Mouse (Mus musculus): ENCODE measurements around the gene Slc36a3. TPM values are rescaled to one million over a fixed set of nuclear protein-coding genes. Genes with fewer than 3 reads are reported as not detected.

The Slc36a3 gene
- polyA plus RNA-seq, 1 experiment from 2014 or later: not detected

GRCm38 (mm10) chr11:55084629-55085028 lies 66.9 kb downstream of the Slc36a3 start:
- Histone ChIP-seq H3K27me3 (ENCODE audit: insufficient read depth, low read length) (no peaks in the 10 kb centered on the region), H3K9me3 (ENCODE audit: low read length) (no peaks in the 10 kb centered on the region; the same call in 1 of the 2 replicates), H3K36me3 (replicated peaks; ENCODE audit: insufficient read depth, low read length) (no peaks in the 10 kb centered on the region), H3K4me3 (ENCODE audit: low read depth, low read length) (no peak overlapping the region), H3K4me2 (ENCODE audit: low read depth, low read length) (no peak overlapping the region), H3K27ac (ENCODE audit: low read depth) (no peak overlapping the region), H3K9ac (replicated peaks) (no peak overlapping the region), H3K4me1 (ENCODE audit: insufficient read depth) (no peaks in the 10 kb centered on the region)
- TF ChIP-seq EP300 (IDR thresholded peaks at IDR 0.05; ENCODE audit: low read depth): no peak
- TF ChIP-seq CTCF (IDR thresholded peaks at IDR 0.05; ENCODE audit: low read depth): no peak
- 83% methylated on average over 4 of the region's 4 CpGs for WGBS (ENCODE audit: insufficient replicate concordance)
- DNase-seq: no peak
- no peak for ATAC-seq

GRCm38 (mm10) chr11:55081206-55081605 lies 70.3 kb downstream of the Slc36a3 start:
- 84% methylated on average over 9 of the region's 9 CpGs for WGBS (ENCODE audit: insufficient replicate concordance)
- no peak overlapping the region for H3K27ac ChIP-seq (ENCODE audit: low read depth)
- no peak for TF ChIP-seq CTCF (IDR thresholded peaks at IDR 0.05; ENCODE audit: low read depth)
- TF ChIP-seq EP300 (IDR thresholded peaks at IDR 0.05; ENCODE audit: low read depth): no peak
- no peak for DNase-seq
- H3K9ac ChIP-seq (replicated peaks): no peak overlapping the region
- H3K4me2 ChIP-seq (ENCODE audit: low read depth, low read length): no peak overlapping the region
- peaks cover 19% of the 10 kb centered on the region for H3K4me1 ChIP-seq (ENCODE audit: insufficient read depth)
- no peaks in the 10 kb centered on the region for H3K27me3 ChIP-seq (ENCODE audit: insufficient read depth, low read length)
- no peaks in the 10 kb centered on the region for H3K36me3 ChIP-seq (replicated peaks; ENCODE audit: insufficient read depth, low read length)
- H3K4me3 ChIP-seq (ENCODE audit: low read depth, low read length): no peak overlapping the region
- ATAC-seq: no peak
- H3K9me3 ChIP-seq (ENCODE audit: low read length): no peaks in the 10 kb centered on the region; the same call in 1 of the 2 replicates

GRCm38 (mm10) chr11:55079180-55079579 lies 72.3 kb downstream of the Slc36a3 start:
- 90% methylated on average over 4 of the region's 4 CpGs for WGBS (ENCODE audit: insufficient replicate concordance)
- TF ChIP-seq EP300 (IDR thresholded peaks at IDR 0.05; ENCODE audit: low read depth) (no peak), CTCF (IDR thresholded peaks at IDR 0.05; ENCODE audit: low read depth) (no peak)

GRCm38 (mm10) chr11:55078502-55078901 lies 73.0 kb downstream of the Slc36a3 start:
- H3K4me1 ChIP-seq (ENCODE audit: insufficient read depth): peaks cover 22% of the 10 kb centered on the region
- ATAC-seq: no peak
- H3K4me3 ChIP-seq (ENCODE audit: low read depth, low read length): no peak overlapping the region
- H3K27ac ChIP-seq (ENCODE audit: low read depth): peak overlapping the region; percentile 30; the same call in 1 of the 2 replicates
- peak overlapping the region; percentile 80; the same call in 1 of the 2 replicates for H3K4me2 ChIP-seq (ENCODE audit: low read depth, low read length)
- TF ChIP-seq CTCF (IDR thresholded peaks at IDR 0.05; ENCODE audit: low read depth) (no peak), EP300 (IDR thresholded peaks at IDR 0.05; ENCODE audit: low read depth) (no peak)
- 40% methylated on average over 3 of the region's 3 CpGs for WGBS (ENCODE audit: insufficient replicate concordance)
- no peak for DNase-seq
- no peaks in the 10 kb centered on the region for H3K27me3 ChIP-seq (ENCODE audit: insufficient read depth, low read length)
- H3K9ac ChIP-seq (replicated peaks): peak overlapping the region; percentile 56; the same call in 1 of the 2 replicates
- no peaks in the 10 kb centered on the region; the same call in 1 of the 2 replicates for H3K9me3 ChIP-seq (ENCODE audit: low read length)
- no peaks in the 10 kb centered on the region for H3K36me3 ChIP-seq (replicated peaks; ENCODE audit: insufficient read depth, low read length)

More at GRCm38 (mm10) chr11:55079180-55079579, 72.3 kb downstream of the Slc36a3 start:
- H3K4me2 ChIP-seq (ENCODE audit: low read depth, low read length): no peak overlapping the region
- no peaks in the 10 kb centered on the region for H3K27me3 ChIP-seq (ENCODE audit: insufficient read depth, low read length)
- DNase-seq (no peak), ATAC-seq (no peak)
- no peak overlapping the region for H3K27ac ChIP-seq (ENCODE audit: low read depth)
- no peaks in the 10 kb centered on the region; the same call in 1 of the 2 replicates for H3K9me3 ChIP-seq (ENCODE audit: low read length)
- H3K4me1 ChIP-seq (ENCODE audit: insufficient read depth): peaks cover 22% of the 10 kb centered on the region
- no peaks in the 10 kb centered on the region for H3K36me3 ChIP-seq (replicated peaks; ENCODE audit: insufficient read depth, low read length)
- H3K9ac ChIP-seq (replicated peaks): no peak overlapping the region
- no peak overlapping the region for H3K4me3 ChIP-seq (ENCODE audit: low read depth, low read length)

- Histone ChIP-seq H3K4me1 (ENCODE audit: insufficient read depth) (peaks cover 22% of the 10 kb centered on the region), H3K9me3 (ENCODE audit: low read length) (no peaks in the 10 kb centered on the region; the same call in 1 of the 2 replicates), H3K4me3 (ENCODE audit: low read depth, low read length) (peak within 1 kb of the TSS; percentile 52), H3K27ac (ENCODE audit: low read depth) (peak within 1 kb of the TSS; percentile 30), H3K9ac (replicated peaks) (peak within 1 kb of the TSS; percentile 56), H3K4me2 (ENCODE audit: low read depth, low read length) (peak within 1 kb of the TSS; percentile 80), H3K27me3 (ENCODE audit: insufficient read depth, low read length) (no peaks in the 10 kb centered on the region), H3K36me3 (replicated peaks; ENCODE audit: insufficient read depth, low read length) (no peaks in the 10 kb centered on the region)
- WGBS (ENCODE audit: insufficient replicate concordance): under 1% methylated on average over 47 of the region's 50 CpGs
- peak; percentile 59 for DNase-seq
- TF ChIP-seq EP300 (IDR thresholded peaks at IDR 0.05; ENCODE audit: low read depth): no peak
- no peak for TF ChIP-seq CTCF (IDR thresholded peaks at IDR 0.05; ENCODE audit: low read depth)
- peak; percentile 79 for ATAC-seq
Observed at GRCm38 (mm10) chr11:55077331-55078231, 73.9 kb downstream of the Slc36a3 start, which contains the start of gene Ccdc69. TSS of gene Ccdc69 (minus strand) at chr11:55078131.

GRCm38 (mm10) chr11:55076234-55076633 lies 75.3 kb downstream of the Slc36a3 start:
- no peak for ATAC-seq
- no peak overlapping the region for H3K4me2 ChIP-seq (ENCODE audit: low read depth, low read length)
- peaks cover 22% of the 10 kb centered on the region for H3K4me1 ChIP-seq (ENCODE audit: insufficient read depth)
- no peak overlapping the region for H3K27ac ChIP-seq (ENCODE audit: low read depth)
- WGBS (ENCODE audit: insufficient replicate concordance): 68% methylated on average over 5 of the region's 5 CpGs
- no peaks in the 10 kb centered on the region for H3K36me3 ChIP-seq (replicated peaks; ENCODE audit: insufficient read depth, low read length)
- H3K27me3 ChIP-seq (ENCODE audit: insufficient read depth, low read length): no peaks in the 10 kb centered on the region
- DNase-seq: no peak
- no peak overlapping the region for H3K4me3 ChIP-seq (ENCODE audit: low read depth, low read length)
- TF ChIP-seq CTCF (IDR thresholded peaks at IDR 0.05; ENCODE audit: low read depth): no peak
- TF ChIP-seq EP300 (IDR thresholded peaks at IDR 0.05; ENCODE audit: low read depth): no peak
- no peak overlapping the region for H3K9ac ChIP-seq (replicated peaks)
- no peaks in the 10 kb centered on the region for H3K9me3 ChIP-seq (ENCODE audit: low read length)
